Mouse (Mus musculus) kidney, postnatal 4 days (tissue): Measurements from ENCODE around the gene Rxrb.
"Not testable (repeated sequence)": the region's sequence is repeated elsewhere in the genome, so short reads cannot be mapped to it uniquely, and the experiment has no call there.

Source experiments
- DNase-seq, 2 experiments: peaks; one replicate each; pipeline ENCODE4 v3.0.0; 2021; ENCODE audit warnings: mixed read lengths in 2 of 2

Gene Rxrb

GRCm38 (mm10) chr17:34031465-34032173, at the start of gene Rxrb, which contains the start of gene Slc39a7:
Gene Rxrb, plus strand, starts transcription at chr17:34031812.
Gene Slc39a7, minus strand, starts transcription at chr17:34031682.
- peak; percentile 99 for DNase-seq

DNA sequence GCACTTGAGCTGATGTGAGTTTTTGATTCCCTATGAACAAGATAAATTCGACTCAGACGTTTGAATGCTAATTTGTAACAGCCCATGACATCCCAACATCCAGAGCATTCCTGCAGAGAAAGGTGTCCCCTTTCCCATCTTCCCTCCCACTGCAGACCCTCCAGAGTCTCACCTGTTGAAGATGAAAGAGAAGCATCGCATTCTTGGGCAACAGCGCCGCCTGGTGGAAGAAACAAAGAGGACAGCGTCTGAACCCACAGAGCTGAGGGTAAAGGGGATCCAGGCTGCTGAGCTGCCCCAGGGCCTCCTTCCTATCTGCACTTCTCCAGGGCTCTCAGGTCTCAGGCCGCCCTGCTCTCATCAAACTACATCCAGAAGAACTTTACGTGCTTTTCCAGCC, 49.5 kb upstream of the Rxrb start:
- DNase-seq, result peak; percentile 80

GRCm38 (mm10) chr17:33991788-33992664, 39.6 kb upstream of the Rxrb start:
- DNase-seq, result peak; percentile 68 to 73

DNA sequence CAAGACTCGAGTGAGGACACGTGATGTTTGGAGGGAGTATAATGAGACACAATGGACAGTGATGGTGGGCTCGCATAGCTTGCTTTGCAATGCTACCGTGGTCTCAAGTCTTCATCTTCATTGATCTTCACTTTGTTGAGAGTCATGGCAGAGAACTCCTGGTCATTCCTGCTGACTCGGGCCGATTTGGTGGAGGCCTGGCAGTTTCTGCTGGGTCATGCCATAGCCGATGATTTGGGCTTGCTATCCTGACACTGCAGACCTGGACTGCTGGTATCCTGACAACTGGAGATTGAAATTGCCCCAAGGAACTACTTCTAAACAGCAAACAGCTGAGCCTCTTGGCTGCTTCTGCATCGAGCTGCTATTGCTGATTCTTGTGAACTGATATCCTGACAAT, 36.7 kb upstream of the Rxrb start:
- DNase-seq, result no peak

GRCm38 (mm10) chr17:33995651-33996050, 36.0 kb upstream of the Rxrb start:
- DNase-seq, result no peak

DNA sequence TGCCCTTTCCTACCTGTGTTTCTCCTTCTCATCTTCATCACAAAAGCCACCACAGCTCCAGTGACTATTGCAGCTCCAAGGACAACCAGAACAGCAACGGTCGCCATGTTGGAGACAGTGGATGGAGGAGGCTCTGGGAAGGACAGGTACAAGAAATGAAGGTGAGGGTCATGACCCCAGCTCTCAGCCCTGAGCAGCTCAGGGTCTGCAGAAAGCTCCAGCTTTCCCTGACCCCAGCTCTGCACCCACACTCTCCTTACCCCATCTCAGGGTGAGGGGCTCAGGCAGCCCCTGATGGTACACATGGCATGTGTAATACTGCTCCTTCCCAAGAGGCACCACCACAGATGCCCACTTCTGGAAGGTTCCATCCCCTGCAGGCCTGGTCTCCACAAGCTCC, 34.6 kb upstream of the Rxrb start:
- not testable (repeated sequence) for DNase-seq

DNA sequence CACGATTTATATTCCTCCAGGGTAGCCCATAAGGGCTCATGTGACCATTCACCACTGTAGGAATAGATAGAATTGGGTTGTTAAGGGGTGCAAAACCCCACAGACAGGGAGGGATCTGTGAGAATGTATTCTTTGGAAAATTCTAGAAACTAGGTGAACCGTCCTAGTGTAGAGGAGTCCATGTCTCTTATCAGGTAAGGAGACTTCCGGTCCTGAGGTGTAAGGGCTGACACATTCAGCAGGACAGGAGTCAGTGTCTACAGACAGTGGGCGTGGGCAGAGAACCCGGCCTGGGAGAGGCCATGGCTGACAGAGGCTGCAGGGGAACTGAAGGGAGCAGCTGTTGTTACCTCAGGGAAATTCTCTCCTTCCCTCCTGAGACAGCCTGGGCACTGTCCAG, 32.9 kb upstream of the Rxrb start:
- DNase-seq, result peak in 1 of 2 experiments; percentile 6

- peak; percentile 37 to 50 for DNase-seq
Observed at GRCm38 (mm10) chr17:33999341-34000149, 32.1 kb upstream of the Rxrb start.

GRCm38 (mm10) chr17:34000150-34000537, 31.5 kb upstream of the Rxrb start, which contains the start of gene H2-K1:
Gene H2-K1, minus strand, starts transcription at chr17:34000347.
- peak; percentile 89 to 93 for DNase-seq

GRCm38 (mm10) chr17:34000796-34001195, 30.8 kb upstream of the Rxrb start:
- not testable (repeated sequence) for DNase-seq

DNA sequence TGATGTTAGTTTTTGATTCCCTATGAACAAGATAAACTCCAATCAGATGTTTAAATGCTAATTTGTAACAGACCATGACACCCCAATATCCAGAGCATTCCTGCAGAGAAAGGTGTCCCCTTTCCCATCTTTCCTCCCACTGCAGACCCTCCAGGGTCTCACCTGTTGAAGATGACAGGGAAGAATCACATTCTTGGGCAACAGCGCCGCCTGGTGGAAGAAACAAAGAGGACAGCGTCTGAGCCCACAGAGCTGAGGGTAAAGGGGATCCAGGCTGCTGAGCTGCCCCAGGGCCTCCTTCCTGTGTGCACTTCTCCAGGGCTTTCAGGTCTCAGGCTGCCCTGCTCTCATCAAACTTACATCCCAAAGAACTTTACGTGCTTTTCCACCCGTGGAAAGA, 28.2 kb upstream of the Rxrb start:
- DNase-seq, result peak; percentile 68

- DNase-seq, result no peak
Observed at GRCm38 (mm10) chr17:34006570-34006969, 25.0 kb upstream of the Rxrb start.

- DNase-seq, result no peak
Observed at GRCm38 (mm10) chr17:34010156-34010555, 21.5 kb upstream of the Rxrb start.

DNA sequence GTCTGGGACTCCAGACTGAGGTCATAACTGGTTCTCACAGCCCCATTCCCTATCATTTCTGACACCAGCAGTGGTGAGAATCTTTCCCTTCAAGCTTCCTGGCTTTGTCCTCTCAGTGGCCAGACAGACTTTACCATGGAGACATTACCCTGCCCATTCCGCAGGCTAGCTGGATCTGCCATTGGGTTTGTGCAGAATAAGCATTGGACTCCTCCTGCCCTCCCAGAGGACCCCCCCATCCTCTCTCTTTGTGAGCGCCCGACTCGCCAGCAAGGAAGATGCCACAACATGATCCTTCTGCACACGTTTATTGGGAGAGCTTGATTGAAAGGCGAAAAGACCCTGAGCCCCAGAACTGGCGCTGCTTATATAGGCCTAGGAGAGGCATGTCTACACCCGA, 18.2 kb upstream of the Rxrb start:
- DNase-seq, result no peak

GRCm38 (mm10) chr17:34021539-34022413, 9.8 kb upstream of the Rxrb start:
- DNase-seq, result no peak

GRCm38 (mm10) chr17:34022414-34022783, 9.2 kb upstream of the Rxrb start:
- DNase-seq, result no peak

GRCm38 (mm10) chr17:34022987-34023386, 8.6 kb upstream of the Rxrb start:
- DNase-seq, result peak in 1 of 2 experiments; percentile 11

GRCm38 (mm10) chr17:34023678-34024077, 7.9 kb upstream of the Rxrb start:
- no peak for DNase-seq

DNA sequence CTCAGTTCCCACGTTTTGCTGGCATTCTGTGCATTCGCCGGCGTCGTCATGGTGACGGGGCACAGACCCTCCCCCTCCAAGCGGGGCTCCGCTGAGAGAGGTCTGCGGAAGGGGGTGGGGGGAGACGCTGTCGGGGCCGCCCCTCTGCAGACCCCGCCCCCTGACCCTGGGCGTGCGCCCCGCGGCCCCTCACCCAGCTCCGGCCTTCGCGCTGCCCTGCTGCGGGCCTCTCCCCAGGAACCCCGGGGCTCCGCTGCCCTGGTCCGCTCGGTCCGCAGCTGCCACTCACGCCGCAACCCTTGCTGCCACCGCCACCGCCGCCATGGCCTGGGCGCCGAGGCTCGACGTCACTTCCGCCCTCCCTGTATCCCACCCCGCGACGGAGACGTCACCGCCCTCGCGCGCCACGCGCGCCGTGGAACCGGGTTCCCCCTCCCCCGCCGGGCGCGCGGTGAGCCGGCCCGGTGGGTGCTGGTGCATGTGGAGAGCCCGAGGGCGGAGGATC, 7.2 kb upstream of the Rxrb start, which contains the start of gene Ring1:
Gene Ring1, minus strand, starts transcription at position 364 of the 505 bp plus-strand sequence.
- peak; percentile 88 to 93 for DNase-seq

GRCm38 (mm10) chr17:34024861-34025755, 6.5 kb upstream of the Rxrb start:
- DNase-seq, result peak in 1 of 2 experiments; percentile 77
